Mouse (Mus musculus) kidney, embryonic 16.5 days (tissue): Measurements from ENCODE around the gene Cdkal1. TPM values are rescaled to one million over a fixed set of nuclear protein-coding genes. Genes with fewer than 3 reads are reported as not detected.
A peak's percentile ranks its signal among the peaks of the same experiment; 100 is the strongest.

Source experiments
- ATAC-seq: fragments of 200-750 bp; cut with Nextera tagmentation; 2 replicates; pipeline ENCODE4 v1.8.0; 2017; ENCODE audit warnings: moderate TSS enrichment; ENCODE audit not compliant: low FRiP score, low TSS enrichment
- H3K27ac ChIP-seq: fragments of 300-500 bp; sonication (generic); 2 replicates; pipeline ENCODE4 v1.5.1; 2014; ENCODE audit warnings: low read length
- H3K27me3 ChIP-seq: fragments of 300-500 bp; sonication (generic); 2 replicates; pipeline ENCODE4 v1.6.1; 2014; ENCODE audit warnings: low read length, control low read depth, mixed read lengths; ENCODE audit not compliant: insufficient read depth
- H3K36me3 ChIP-seq: fragments of 300-500 bp; sonication (generic); 2 replicates; pipeline ENCODE4 v1.6.1; 2014; ENCODE audit warnings: low read length, control low read depth, mixed read lengths; ENCODE audit not compliant: insufficient read depth
- H3K4me1 ChIP-seq: fragments of 300-500 bp; sonication (generic); 2 replicates; pipeline ENCODE4 v1.6.1; 2014; ENCODE audit warnings: low read length, control low read depth, mixed read lengths; ENCODE audit not compliant: insufficient read depth
- H3K4me2 ChIP-seq: fragments of 300-500 bp; sonication (generic); replicated peaks from 2 replicates; pipeline ENCODE4 v1.6.1; 2014; ENCODE audit warnings: low read depth, low read length
- H3K4me3 ChIP-seq: fragments of 300-500 bp; sonication (generic); 2 replicates; pipeline ENCODE4 v1.5.1; 2014; ENCODE audit warnings: mild to moderate bottlenecking, low read length
- H3K9ac ChIP-seq: fragments of 300-500 bp; sonication (generic); replicated peaks from 2 replicates; pipeline ENCODE4 v1.6.1; 2014; ENCODE audit warnings: low read length
- H3K9me3 ChIP-seq: fragments of 300-500 bp; sonication (generic); 2 replicates; pipeline ENCODE4 v1.6.1; 2016; ENCODE audit warnings: low read length, control low read depth
- WGBS: fragments of 180-500 bp; shearing (Covaris S2); extraction: QIAGEN DNeasy Blood & Tissue Kit; methylation state at CpG from one replicate; pipeline ENCODE4 v1.1.7; 2014; 5-methylcytosine and 5-hydroxymethylcytosine counted together
- polyA plus RNA-seq: library from polyadenylated mRNA; unstranded; fragments of >200 nt; fragmentation: Nextera tagmentation; extraction: Ambion mirVana; gene quantifications from 2 replicates; pipeline ENCODE4 v1.2.1, GENCODE M21; 2015

Cdkal1 gene
- 31.3 and 35.1 TPM in 2 replicates for polyA plus RNA-seq

DNA sequence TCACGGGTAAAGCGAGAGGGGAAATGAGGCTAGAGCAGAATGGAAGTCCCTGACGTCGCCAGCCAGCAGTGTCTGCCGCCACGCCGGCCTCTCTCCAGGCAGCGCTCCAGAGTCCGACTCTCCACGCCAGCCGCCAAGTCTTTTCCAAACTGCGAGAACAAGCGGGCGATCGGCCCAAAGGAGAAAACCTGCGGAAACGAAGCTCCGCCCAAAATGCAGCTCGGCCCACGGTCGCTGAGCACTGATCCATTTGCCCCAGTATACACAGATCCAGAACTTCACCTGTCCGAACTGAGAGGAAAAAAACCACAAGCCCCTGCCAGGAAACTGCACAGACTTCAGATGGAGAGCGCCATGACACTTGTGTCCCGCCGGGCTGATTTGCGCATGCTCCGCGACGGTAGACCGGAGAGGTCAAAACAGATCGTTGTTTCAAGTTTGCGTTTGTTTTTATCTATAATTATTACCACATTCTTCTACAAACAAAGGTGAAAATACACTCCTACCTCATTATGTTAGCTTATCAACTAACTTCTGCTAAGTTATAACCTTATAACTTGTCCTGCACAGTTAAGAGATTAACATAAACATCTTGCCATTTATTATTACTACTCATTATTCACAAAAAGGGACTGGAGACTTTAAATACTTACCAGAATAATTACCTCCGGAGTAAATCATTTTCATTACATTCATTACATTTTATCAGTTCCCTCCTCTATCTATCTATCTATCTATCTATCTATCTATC, at the start of gene Cdkal1:
TSS of gene Cdkal1 (minus strand) at position 394 of the 751 bp plus-strand sequence.
- Histone ChIP-seq H3K4me3 (peak within 1 kb of the TSS; percentile 95), H3K9me3 (no peaks in the 10 kb centered on the region), H3K4me2 (peak within 1 kb of the TSS; percentile 61), H3K27me3 (no peaks in the 10 kb centered on the region), H3K27ac (peak within 1 kb of the TSS; percentile 82), H3K4me1 (peaks cover 13% of the 10 kb centered on the region), H3K36me3 (peaks cover 11% of the 10 kb centered on the region; the same call in 1 of the 2 replicates), H3K9ac (peak within 1 kb of the TSS; percentile 94)
- ATAC-seq: peak; percentile 86
- WGBS: under 1% methylated on average over 33 of the region's 33 CpGs

DNA sequence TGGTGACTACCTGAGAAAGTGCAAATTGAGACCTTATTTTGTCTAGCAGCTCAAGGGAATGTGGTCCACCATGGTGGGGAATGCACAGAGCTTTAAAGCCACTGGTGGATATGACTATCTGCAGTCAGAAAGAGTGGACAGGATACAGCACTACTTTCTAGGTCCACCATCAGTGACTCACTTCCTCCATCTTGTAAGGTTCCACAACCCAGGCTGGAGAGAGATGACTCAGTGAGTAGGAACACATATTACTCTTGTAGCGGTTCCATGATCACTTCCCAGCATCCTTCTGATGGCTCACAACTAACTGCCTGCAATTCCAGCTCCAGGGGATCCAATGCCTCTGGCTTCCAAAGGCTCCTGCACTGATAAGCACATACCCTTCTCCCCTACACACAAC, 47.9 kb upstream of the Cdkal1 start:
- Histone ChIP-seq H3K36me3 (peaks cover 37% of the 10 kb centered on the region), H3K4me1 (no peaks in the 10 kb centered on the region), H3K4me3 (no peak overlapping the region), H3K27ac (no peak overlapping the region), H3K9me3 (peaks cover 14% of the 10 kb centered on the region), H3K9ac (no peak overlapping the region), H3K27me3 (no peaks in the 10 kb centered on the region), H3K4me2 (no peak overlapping the region)
- WGBS: 100% methylated on average over 1 of the region's 1 CpGs
- ATAC-seq: no peak

DNA sequence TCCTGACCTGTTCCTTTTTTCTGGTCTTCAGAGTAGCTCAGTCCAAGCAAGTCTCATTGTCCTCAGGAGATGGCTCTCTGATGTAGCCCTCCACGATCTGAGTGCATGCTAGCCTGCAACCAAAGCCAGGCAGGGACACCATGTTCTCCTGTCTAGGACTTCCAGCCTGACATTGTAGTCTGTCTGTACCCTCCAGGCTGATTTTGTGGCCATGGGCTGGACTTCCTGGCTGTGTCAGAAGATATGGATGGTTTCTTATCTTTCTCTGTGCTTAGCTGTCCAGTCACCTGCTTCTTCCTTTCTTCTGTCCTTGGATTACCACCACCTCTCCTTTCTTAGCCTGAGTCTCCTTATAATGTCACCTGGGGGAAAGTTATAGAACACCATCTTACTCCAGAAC, 47.2 kb upstream of the Cdkal1 start:
- WGBS: 83% methylated on average over 1 of the region's 1 CpGs
- H3K4me1 ChIP-seq: no peaks in the 10 kb centered on the region
- no peak overlapping the region for H3K4me3 ChIP-seq
- H3K4me2 ChIP-seq: no peak overlapping the region
- no peak overlapping the region for H3K9ac ChIP-seq
- H3K27me3 ChIP-seq: no peaks in the 10 kb centered on the region
- H3K36me3 ChIP-seq: peaks cover 30% of the 10 kb centered on the region
- no peak overlapping the region for H3K27ac ChIP-seq
- ATAC-seq: no peak
- H3K9me3 ChIP-seq: peaks cover 14% of the 10 kb centered on the region

DNA sequence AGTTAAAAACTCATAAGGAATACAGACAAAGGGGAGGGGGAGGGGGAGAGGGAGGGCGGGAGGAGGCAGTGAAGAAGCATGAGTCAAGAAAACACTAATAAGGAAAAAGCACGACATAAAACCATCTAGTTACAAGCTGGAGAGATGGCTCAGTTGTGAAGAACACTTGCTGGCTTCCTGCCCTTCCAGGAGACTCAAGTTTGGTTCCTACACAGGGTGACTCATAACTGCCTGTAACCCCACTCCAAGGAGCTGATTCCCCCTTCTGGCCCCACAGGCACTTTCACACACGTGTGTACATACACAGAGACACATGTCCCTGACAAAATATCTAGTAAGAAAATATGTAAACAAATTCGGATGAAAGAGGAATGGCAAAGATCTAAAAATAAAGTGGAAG, 46.2 kb upstream of the Cdkal1 start:
- H3K4me1 ChIP-seq: no peaks in the 10 kb centered on the region
- no peak overlapping the region for H3K9ac ChIP-seq
- no peak overlapping the region for H3K27ac ChIP-seq
- no peak overlapping the region for H3K4me2 ChIP-seq
- no peaks in the 10 kb centered on the region for H3K27me3 ChIP-seq
- ATAC-seq: no peak
- peaks cover 20% of the 10 kb centered on the region for H3K36me3 ChIP-seq
- H3K9me3 ChIP-seq: peaks cover 14% of the 10 kb centered on the region
- 78% methylated on average over 4 of the region's 4 CpGs for WGBS
- no peak overlapping the region for H3K4me3 ChIP-seq

DNA sequence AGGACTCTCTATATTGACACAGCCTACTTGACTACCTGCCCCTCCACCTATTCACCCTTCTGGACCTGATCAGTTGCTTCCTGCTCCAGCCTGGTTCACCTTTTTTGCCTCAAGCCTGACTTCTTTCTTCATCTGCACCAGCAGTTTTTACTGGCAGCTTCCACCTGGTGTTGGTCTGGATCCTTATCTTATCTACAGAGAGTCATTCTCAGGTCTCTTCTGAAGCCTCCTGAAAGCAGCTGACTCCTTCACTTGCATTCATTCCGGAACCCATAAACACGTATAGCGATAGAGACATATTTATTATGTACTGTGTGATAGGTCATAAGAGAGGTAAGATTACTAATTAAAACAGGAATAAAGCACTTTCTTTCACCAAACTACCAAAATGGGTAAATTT, 11.3 kb upstream of the Cdkal1 start:
- Histone ChIP-seq H3K4me2 (no peak overlapping the region), H3K36me3 (no peaks in the 10 kb centered on the region), H3K9me3 (no peaks in the 10 kb centered on the region), H3K27me3 (no peaks in the 10 kb centered on the region), H3K27ac (no peak overlapping the region), H3K4me3 (no peak overlapping the region), H3K4me1 (no peaks in the 10 kb centered on the region), H3K9ac (no peak overlapping the region)
- no peak for ATAC-seq
- 82% methylated on average over 3 of the region's 3 CpGs for WGBS

DNA sequence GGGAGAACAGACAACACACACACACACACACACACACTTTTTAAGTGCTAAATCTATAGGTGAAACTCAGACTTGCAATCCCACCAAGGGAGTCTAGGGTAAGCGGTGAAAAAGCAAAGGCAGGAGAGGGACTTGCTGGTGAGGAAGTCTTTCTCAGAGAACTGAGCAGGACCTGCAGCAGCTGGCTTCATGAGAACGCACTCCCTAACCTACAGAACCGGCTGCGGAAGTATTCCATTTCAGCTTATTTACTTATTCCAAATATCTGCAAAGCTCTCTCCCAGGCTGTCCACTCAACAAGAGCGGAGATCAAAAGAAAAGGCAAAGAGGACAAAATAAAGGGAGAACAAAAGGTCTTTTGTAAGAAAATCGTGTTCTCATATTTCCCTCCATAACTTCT, 8.9 kb upstream of the Cdkal1 start:
- H3K9ac ChIP-seq: no peak overlapping the region
- no peak for ATAC-seq
- no peak overlapping the region for H3K4me2 ChIP-seq
- H3K4me3 ChIP-seq: no peak overlapping the region
- H3K27me3 ChIP-seq: no peaks in the 10 kb centered on the region
- H3K4me1 ChIP-seq: no peaks in the 10 kb centered on the region
- no peaks in the 10 kb centered on the region for H3K36me3 ChIP-seq
- H3K27ac ChIP-seq: no peak overlapping the region
- 42% methylated on average over 6 of the region's 6 CpGs for WGBS
- no peaks in the 10 kb centered on the region for H3K9me3 ChIP-seq

DNA sequence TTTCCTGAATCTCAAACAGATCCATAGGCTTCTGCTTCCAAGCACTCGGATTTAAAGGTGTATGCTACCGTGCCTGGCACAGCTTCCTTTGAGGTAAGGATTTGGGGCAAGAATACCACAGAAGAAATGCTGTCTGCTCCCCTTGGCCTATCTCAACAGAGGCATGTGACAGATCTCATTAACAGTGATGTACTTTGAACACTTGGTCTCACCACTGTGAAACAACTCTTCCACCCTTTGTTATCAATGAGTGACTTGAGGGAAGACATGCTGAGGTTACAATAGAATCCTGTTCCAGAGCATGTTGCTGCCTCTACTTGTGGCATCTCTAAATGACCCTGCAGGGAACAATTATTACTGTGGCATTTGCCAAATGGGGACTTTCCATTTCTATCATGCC, 4.6 kb upstream of the Cdkal1 start:
- Histone ChIP-seq H3K4me1 (no peaks in the 10 kb centered on the region), H3K27me3 (no peaks in the 10 kb centered on the region), H3K9ac (no peak overlapping the region), H3K36me3 (no peaks in the 10 kb centered on the region), H3K9me3 (no peaks in the 10 kb centered on the region), H3K4me2 (no peak overlapping the region), H3K4me3 (no peak overlapping the region), H3K27ac (no peak overlapping the region)
- WGBS: 81% methylated on average over 2 of the region's 2 CpGs
- ATAC-seq: no peak

DNA sequence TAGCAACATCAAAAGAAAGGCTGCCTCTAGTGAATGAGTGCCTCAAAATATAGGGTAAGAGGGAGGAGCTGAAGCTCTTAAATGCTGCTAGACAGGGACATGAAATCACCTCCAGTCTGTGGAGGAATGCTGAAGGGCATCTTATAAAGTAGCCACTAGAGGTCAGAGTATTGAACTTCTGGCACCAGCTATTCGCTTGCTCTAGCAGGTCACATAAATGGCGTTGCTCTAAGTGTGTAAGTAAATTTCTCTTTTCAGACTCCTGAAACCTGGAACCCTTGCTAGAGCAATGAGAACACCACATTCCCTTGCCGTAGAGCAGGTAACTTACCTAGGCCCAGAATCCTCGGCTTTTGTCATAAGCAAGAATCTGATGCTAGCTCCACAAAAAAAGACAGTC, 2.0 kb upstream of the Cdkal1 start:
- no peak overlapping the region for H3K9ac ChIP-seq
- no peak overlapping the region for H3K4me3 ChIP-seq
- peak; percentile 40; the same call in 1 of the 2 replicates for ATAC-seq
- no peaks in the 10 kb centered on the region for H3K9me3 ChIP-seq
- no peak overlapping the region for H3K27ac ChIP-seq
- H3K36me3 ChIP-seq: peaks cover 1% of the 10 kb centered on the region; the same call in 1 of the 2 replicates
- H3K4me2 ChIP-seq: no peak overlapping the region
- peaks cover 13% of the 10 kb centered on the region for H3K4me1 ChIP-seq
- 16% methylated on average over 4 of the region's 4 CpGs for WGBS
- no peaks in the 10 kb centered on the region for H3K27me3 ChIP-seq

DNA sequence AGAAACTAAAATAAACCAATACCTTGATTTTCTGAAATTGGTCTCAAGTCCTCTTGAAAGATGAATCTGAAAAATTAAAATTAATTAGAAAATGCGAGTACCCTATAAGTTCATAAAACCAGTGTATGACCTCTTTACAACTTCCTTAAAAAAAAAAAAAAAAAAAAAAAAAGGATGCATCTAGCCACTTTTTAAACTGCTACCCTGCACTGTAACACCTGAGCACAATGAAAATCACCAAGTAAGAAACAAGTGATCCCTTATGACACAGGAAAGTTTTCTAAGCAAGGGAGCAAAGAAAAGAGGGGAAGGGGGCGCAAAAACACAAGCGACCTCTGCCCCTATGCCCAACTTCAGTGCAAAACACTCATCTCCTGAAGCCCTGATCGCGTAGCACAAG, 598 bp downstream of the Cdkal1 start:
- ATAC-seq: no peak; the same call in 1 of the 2 replicates
- Histone ChIP-seq H3K27ac (peak overlapping the region; percentile 82), H3K27me3 (no peaks in the 10 kb centered on the region), H3K9me3 (no peaks in the 10 kb centered on the region), H3K36me3 (peaks cover 16% of the 10 kb centered on the region; the same call in 1 of the 2 replicates), H3K9ac (peak overlapping the region; percentile 94), H3K4me1 (peaks cover 13% of the 10 kb centered on the region), H3K4me3 (peak overlapping the region; percentile 95), H3K4me2 (peak overlapping the region; percentile 61)
- under 1% methylated on average over 5 of the region's 5 CpGs for WGBS

DNA sequence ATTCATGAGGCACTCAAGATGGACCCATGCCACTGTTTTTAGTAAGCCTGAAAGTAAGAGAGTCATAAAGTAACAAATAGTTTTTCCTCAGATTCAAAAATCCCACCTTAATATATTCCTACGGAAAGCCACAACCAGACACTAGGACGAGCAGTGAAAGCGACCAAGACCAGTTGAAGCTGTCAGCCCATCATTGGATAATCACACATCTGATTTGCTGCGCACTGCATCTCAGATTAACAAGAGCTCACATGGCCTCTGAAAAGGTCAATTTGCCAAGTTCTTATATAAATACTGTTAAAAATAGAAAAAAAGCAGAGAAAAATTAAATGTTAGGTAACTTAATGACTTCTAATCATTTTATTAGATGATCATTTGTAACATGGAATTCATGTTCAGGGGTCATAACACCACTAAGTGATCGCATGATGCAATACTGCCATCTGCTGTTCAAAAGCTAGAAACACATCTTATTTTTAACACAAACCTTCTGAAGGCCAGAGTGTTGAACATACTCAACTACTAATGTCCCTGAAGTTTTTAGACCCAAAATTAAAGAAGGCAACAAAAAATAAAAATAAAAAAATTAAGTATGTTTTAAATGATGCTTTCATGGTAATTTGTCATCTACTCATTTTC, 16.9 kb downstream of the Cdkal1 start:
- 57% methylated on average over 5 of the region's 5 CpGs for WGBS
- no peak for ATAC-seq
- H3K4me3 ChIP-seq: no peak overlapping the region
- no peaks in the 10 kb centered on the region for H3K9me3 ChIP-seq
- H3K27ac ChIP-seq: no peak overlapping the region
- H3K27me3 ChIP-seq: no peaks in the 10 kb centered on the region
- no peak overlapping the region for H3K9ac ChIP-seq
- no peak overlapping the region for H3K4me2 ChIP-seq
- peaks cover 6% of the 10 kb centered on the region; the same call in 1 of the 2 replicates for H3K36me3 ChIP-seq
- no peaks in the 10 kb centered on the region for H3K4me1 ChIP-seq
